Mouse (Mus musculus) hindbrain, embryonic 16.5 days (tissue): ENCODE results near the gene Dnah14. TPM values are rescaled to one million over a fixed set of nuclear protein-coding genes. Genes with fewer than 3 reads are reported as not detected.

ENCODE experiments used
- ATAC-seq: fragments of 200-750 bp; cut with Nextera tagmentation; 2 replicates; pipeline ENCODE4 v1.8.0; 2017; ENCODE audit warnings: moderate TSS enrichment, moderate library complexity
- H3K27ac ChIP-seq: fragments of 300-500 bp; sonication (generic); 2 replicates; pipeline ENCODE4 v1.5.1; 2014; ENCODE audit warnings: low read depth, mild to moderate bottlenecking, control low read depth, low read length, moderate library complexity
- H3K27me3 ChIP-seq: fragments of 300-500 bp; sonication (generic); replicated peaks from 2 replicates; pipeline ENCODE4 v1.6.1; 2014; ENCODE audit warnings: low read length; ENCODE audit not compliant: control insufficient read depth, insufficient read depth
- H3K36me3 ChIP-seq: fragments of 300-500 bp; sonication (generic); 2 replicates; pipeline ENCODE4 v1.6.1; 2014; ENCODE audit warnings: mild to moderate bottlenecking, low read length, moderate library complexity, mixed read lengths; ENCODE audit not compliant: control insufficient read depth, insufficient read depth
- H3K4me1 ChIP-seq: fragments of 300-500 bp; sonication (generic); 2 replicates; pipeline ENCODE4 v1.6.1; 2014; ENCODE audit warnings: low read depth, low read length; ENCODE audit not compliant: control insufficient read depth, insufficient read depth
- H3K4me2 ChIP-seq: fragments of 300-500 bp; sonication (generic); 2 replicates; pipeline ENCODE4 v1.6.1; 2014; ENCODE audit warnings: mild to moderate bottlenecking, low read length, control low read depth, moderate library complexity
- H3K4me3 ChIP-seq: fragments of 300-500 bp; sonication (generic); 2 replicates; pipeline ENCODE4 v1.5.1; 2014; ENCODE audit warnings: mild to moderate bottlenecking, low read length, control low read depth, moderate library complexity
- H3K9ac ChIP-seq: fragments of 300-500 bp; sonication (generic); 2 replicates; pipeline ENCODE4 v1.6.1; 2014; ENCODE audit warnings: low read depth, mild to moderate bottlenecking, control low read depth, low read length, moderate library complexity
- H3K9me3 ChIP-seq: fragments of 300-500 bp; sonication (generic); 2 replicates; pipeline ENCODE4 v1.6.1; 2014; ENCODE audit warnings: mild to moderate bottlenecking, low read length, moderate library complexity; ENCODE audit not compliant: control insufficient read depth
- WGBS: fragments of 180-500 bp; shearing (Covaris S2); extraction: QIAGEN DNeasy Blood & Tissue Kit; methylation state at CpG from one replicate; pipeline ENCODE4 v1.1.7; 2014; 5-methylcytosine and 5-hydroxymethylcytosine counted together
- polyA plus RNA-seq: library from polyadenylated mRNA; unstranded; fragments of >200 nt; fragmentation: Nextera tagmentation; extraction: Ambion mirVana; gene quantifications from 2 replicates; pipeline ENCODE4 v1.2.1, GENCODE M21; 2015

Dnah14 gene
- polyA plus RNA-seq, 1 experiment from 2014 or later = 0.50 TPM

DNA sequence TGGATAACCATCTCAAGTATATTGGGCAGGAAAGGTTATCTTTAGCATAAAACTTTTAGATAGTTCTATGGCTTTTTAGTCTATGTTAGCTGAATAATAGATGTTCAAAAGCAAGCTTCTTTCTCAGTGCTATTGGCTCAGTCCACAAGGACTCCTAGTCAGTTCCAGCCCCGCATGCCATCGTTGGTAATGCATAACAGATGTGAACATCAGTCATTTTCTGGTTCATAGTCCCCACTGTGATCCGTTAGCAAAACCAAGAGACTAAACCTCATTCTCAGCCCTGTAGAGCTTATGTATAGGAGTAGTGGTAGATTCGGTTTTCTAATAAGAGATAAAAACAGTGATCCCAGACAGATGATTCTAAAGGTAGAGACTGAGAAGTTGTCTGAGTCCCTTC lies 55.0 kb downstream of the Dnah14 start:
- WGBS = 81% methylated on average over 4 of the region's 4 CpGs
- Histone ChIP-seq H3K4me2 (no peak overlapping the region), H3K9ac (no peak overlapping the region), H3K9me3 (no peaks in the 10 kb centered on the region), H3K4me1 (no peaks in the 10 kb centered on the region), H3K4me3 (no peak overlapping the region), H3K27me3 (no peaks in the 10 kb centered on the region), H3K36me3 (no peaks in the 10 kb centered on the region), H3K27ac (no peak overlapping the region)
- ATAC-seq = no peak

DNA sequence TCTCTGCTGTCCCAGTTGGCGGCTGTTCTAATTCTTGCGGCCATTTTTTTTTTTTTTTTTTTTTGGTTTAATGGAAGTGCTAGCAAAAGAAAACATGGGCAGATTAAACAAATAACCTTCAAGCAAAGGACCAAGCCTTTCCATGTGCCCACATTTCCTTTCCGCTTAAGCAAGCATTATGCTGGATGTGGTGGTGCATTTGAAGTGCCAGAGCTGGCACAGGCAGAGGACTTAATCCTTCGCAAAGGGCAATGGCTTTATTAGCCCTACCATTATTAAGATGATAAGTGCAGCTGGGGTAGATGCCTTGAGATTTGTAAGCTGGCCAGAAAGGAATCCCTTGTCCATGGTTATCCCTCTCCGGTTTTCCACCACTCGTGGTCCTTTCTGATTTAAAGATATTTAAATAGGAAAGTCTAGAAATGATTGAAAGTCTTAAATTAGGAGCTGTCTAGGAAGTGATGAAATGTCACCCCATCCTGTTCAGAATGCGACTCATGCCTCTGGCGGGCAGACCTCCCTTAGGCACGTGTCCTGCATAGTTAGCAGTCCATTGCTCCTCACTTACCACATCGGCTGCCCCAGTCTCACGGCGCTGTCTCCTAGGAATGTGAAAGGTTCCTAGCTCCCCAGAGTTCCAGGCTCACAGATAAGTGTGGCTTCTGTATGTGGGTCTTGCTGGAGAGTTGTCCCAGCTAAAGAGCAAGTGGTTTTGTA lies 61.8 kb downstream of the Dnah14 start:
- Histone ChIP-seq H3K36me3 (no peaks in the 10 kb centered on the region), H3K4me3 (no peak overlapping the region), H3K4me2 (no peak overlapping the region), H3K27ac (no peak overlapping the region), H3K27me3 (no peaks in the 10 kb centered on the region), H3K9ac (no peak overlapping the region), H3K4me1 (no peaks in the 10 kb centered on the region), H3K9me3 (no peaks in the 10 kb centered on the region)
- WGBS = 72% methylated on average over 12 of the region's 12 CpGs
- peak; percentile 71; the same call in 1 of the 2 replicates for ATAC-seq

GRCm38 (mm10) chr1:181640383-181640782 lies 64.0 kb downstream of the Dnah14 start:
- Histone ChIP-seq H3K27ac (no peak overlapping the region), H3K4me1 (no peaks in the 10 kb centered on the region), H3K27me3 (no peaks in the 10 kb centered on the region), H3K36me3 (no peaks in the 10 kb centered on the region), H3K9ac (no peak overlapping the region), H3K4me3 (no peak overlapping the region), H3K9me3 (no peaks in the 10 kb centered on the region), H3K4me2 (no peak overlapping the region)
- no peak for ATAC-seq
- 85% methylated on average over 2 of the region's 2 CpGs for WGBS

- no peak overlapping the region for H3K4me3 ChIP-seq
- no peaks in the 10 kb centered on the region for H3K9me3 ChIP-seq
- H3K27ac ChIP-seq = no peak overlapping the region
- no peaks in the 10 kb centered on the region for H3K4me1 ChIP-seq
- no peaks in the 10 kb centered on the region for H3K27me3 ChIP-seq
- no peak overlapping the region for H3K4me2 ChIP-seq
- WGBS = 53% methylated on average over 8 of the region's 8 CpGs
- ATAC-seq = no peak
- H3K9ac ChIP-seq = no peak overlapping the region
- no peaks in the 10 kb centered on the region for H3K36me3 ChIP-seq
These were observed 71.1 kb downstream of the Dnah14 start for GRCm38 (mm10) chr1:181647467-181647866.

- Histone ChIP-seq H3K4me2 (no peak overlapping the region), H3K4me1 (no peaks in the 10 kb centered on the region), H3K4me3 (no peak overlapping the region), H3K9ac (no peak overlapping the region), H3K9me3 (no peaks in the 10 kb centered on the region), H3K27ac (no peak overlapping the region), H3K27me3 (no peaks in the 10 kb centered on the region), H3K36me3 (no peaks in the 10 kb centered on the region)
- no peak for ATAC-seq
- 37% methylated on average over 3 of the region's 3 CpGs for WGBS
These were observed 77.1 kb downstream of the Dnah14 start for GRCm38 (mm10) chr1:181653481-181653880.

- no peak for ATAC-seq
- no peaks in the 10 kb centered on the region for H3K27me3 ChIP-seq
- no peaks in the 10 kb centered on the region for H3K9me3 ChIP-seq
- H3K4me2 ChIP-seq = no peak overlapping the region
- H3K9ac ChIP-seq = no peak overlapping the region
- no peaks in the 10 kb centered on the region for H3K4me1 ChIP-seq
- no peak overlapping the region for H3K27ac ChIP-seq
- 80% methylated on average over 5 of the region's 5 CpGs for WGBS
- no peak overlapping the region for H3K4me3 ChIP-seq
- no peaks in the 10 kb centered on the region for H3K36me3 ChIP-seq
These were observed 80.1 kb downstream of the Dnah14 start for GRCm38 (mm10) chr1:181656421-181656820.

- H3K27me3 ChIP-seq = no peaks in the 10 kb centered on the region
- H3K4me3 ChIP-seq = no peak overlapping the region
- no peaks in the 10 kb centered on the region for H3K9me3 ChIP-seq
- no peak for ATAC-seq
- no peaks in the 10 kb centered on the region for H3K4me1 ChIP-seq
- WGBS = 74% methylated on average over 4 of the region's 4 CpGs
- H3K9ac ChIP-seq = no peak overlapping the region
- H3K4me2 ChIP-seq = no peak overlapping the region
- H3K36me3 ChIP-seq = no peaks in the 10 kb centered on the region
- no peak overlapping the region for H3K27ac ChIP-seq
These were observed 90.4 kb downstream of the Dnah14 start for GRCm38 (mm10) chr1:181666801-181667200.

DNA sequence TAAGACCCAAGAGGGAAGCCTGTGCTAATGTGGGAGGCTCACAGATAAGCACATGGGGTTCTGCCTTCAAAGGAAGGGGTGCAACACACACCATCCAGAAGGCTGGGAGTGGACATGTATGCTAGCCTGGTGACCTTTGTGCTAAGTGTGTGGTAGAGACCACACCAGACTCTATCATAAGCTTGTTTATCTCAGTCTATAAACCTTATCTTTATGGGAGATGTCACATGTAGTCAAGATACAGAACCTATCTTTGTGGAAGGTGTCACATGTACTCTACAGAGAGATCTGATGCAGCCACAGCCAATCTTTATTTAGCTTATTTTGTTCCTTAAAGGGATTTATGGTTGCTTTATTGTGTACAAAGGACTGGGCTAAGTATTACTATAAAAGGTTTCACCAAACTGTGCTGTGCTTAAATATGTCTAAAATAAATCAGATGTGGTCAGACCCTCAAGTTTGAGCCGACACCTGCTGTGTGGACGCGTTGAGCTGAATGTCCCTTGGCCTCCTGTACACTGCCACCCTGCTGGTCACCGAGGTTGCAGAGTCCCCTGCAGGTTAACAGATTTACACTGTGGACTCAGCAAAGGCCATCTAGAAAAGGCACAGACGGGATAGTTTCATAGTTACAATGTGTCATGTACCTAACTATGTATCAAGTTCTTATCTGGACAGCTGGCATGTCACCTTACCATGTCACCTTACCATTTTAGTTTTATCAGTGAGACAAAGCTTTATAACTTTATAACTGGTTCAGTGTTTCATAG lies 118.6 kb downstream of the Dnah14 start:
- no peak overlapping the region for H3K4me3 ChIP-seq
- WGBS = 78% methylated on average over 5 of the region's 5 CpGs
- no peaks in the 10 kb centered on the region for H3K4me1 ChIP-seq
- no peak overlapping the region for H3K4me2 ChIP-seq
- no peaks in the 10 kb centered on the region for H3K36me3 ChIP-seq
- no peaks in the 10 kb centered on the region for H3K9me3 ChIP-seq
- H3K27ac ChIP-seq = no peak overlapping the region
- no peaks in the 10 kb centered on the region for H3K27me3 ChIP-seq
- H3K9ac ChIP-seq = no peak overlapping the region
- ATAC-seq = no peak

GRCm38 (mm10) chr1:181728707-181729106 lies 152.3 kb downstream of the Dnah14 start:
- H3K9me3 ChIP-seq = no peaks in the 10 kb centered on the region
- no peaks in the 10 kb centered on the region for H3K36me3 ChIP-seq
- no peak overlapping the region for H3K27ac ChIP-seq
- no peaks in the 10 kb centered on the region for H3K27me3 ChIP-seq
- no peak overlapping the region for H3K4me2 ChIP-seq
- H3K4me3 ChIP-seq = no peak overlapping the region
- 58% methylated on average over 5 of the region's 5 CpGs for WGBS
- no peak overlapping the region for H3K9ac ChIP-seq
- ATAC-seq = no peak
- H3K4me1 ChIP-seq = no peaks in the 10 kb centered on the region
